Mouse (Mus musculus) E14TG2a.4 (cell line): ENCODE measurements around the gene Sh3bgrl2.

Source experiments
- H3K27me3 ChIP-seq: 2 replicates; pipeline ENCODE4 v1.6.1; 2014; ENCODE audit warnings: low read length, control low read depth; ENCODE audit not compliant: insufficient read depth
- H3K36me3 ChIP-seq: 2 replicates; pipeline ENCODE4 v1.6.1; 2014; ENCODE audit warnings: low read length, control low read depth; ENCODE audit not compliant: insufficient read depth
- H3K4me1 ChIP-seq: replicated peaks from 2 replicates; pipeline ENCODE4 v1.6.1; 2014; ENCODE audit warnings: low read depth, low read length, control low read depth
- H3K4me3 ChIP-seq: replicated peaks from 2 replicates; pipeline ENCODE4 v1.5.1; 2014; ENCODE audit warnings: mild to moderate bottlenecking, low read length
- H3K9me3 ChIP-seq: 2 replicates; pipeline ENCODE4 v1.6.1; 2014; ENCODE audit warnings: low read length, control low read depth
- CTCF ChIP-seq: conservative IDR thresholded peaks from 2 replicates; pipeline ENCODE4 v1.5.1; 2014; ENCODE audit warnings: low read length
- NANOG ChIP-seq: IDR thresholded peaks from 2 replicates; pipeline ENCODE4 v1.6.1; 2014; ENCODE audit warnings: borderline replicate concordance, low read length, mixed read lengths
- POU5F1 ChIP-seq: IDR thresholded peaks from 2 replicates; pipeline ENCODE4 v1.6.1; 2014; ENCODE audit warnings: low read length, borderline replicate concordance

Gene Sh3bgrl2

GRCm38 (mm10) chr9:83646691-83647090 is 98.6 kb downstream of the Sh3bgrl2 start:
- Histone ChIP-seq H3K27me3 (no peaks in the 10 kb centered on the region), H3K9me3 (peaks cover 9% of the 10 kb centered on the region), H3K4me1 (0 out of 2 replicates have a peak, but pooled peaks cover 10% of the 10 kb centered on the region), H3K4me3 (no peak overlapping the region), H3K36me3 (no peaks in the 10 kb centered on the region)
- TF ChIP-seq CTCF (no peak), NANOG (no peak), POU5F1 (no peak)

- H3K36me3 ChIP-seq = no peaks in the 10 kb centered on the region
- no peak overlapping the region for H3K4me3 ChIP-seq
- 0 out of 2 replicates have a peak, but pooled peaks cover 1% of the 10 kb centered on the region for H3K27me3 ChIP-seq
- peaks cover 10% of the 10 kb centered on the region; the same call in 1 of the 2 replicates for H3K4me1 ChIP-seq
- TF ChIP-seq NANOG (no peak), POU5F1 (no peak), CTCF (no peak)
- no peaks in the 10 kb centered on the region for H3K9me3 ChIP-seq
These were observed 100.0 kb downstream of the Sh3bgrl2 start for GRCm38 (mm10) chr9:83647919-83648705.

DNA sequence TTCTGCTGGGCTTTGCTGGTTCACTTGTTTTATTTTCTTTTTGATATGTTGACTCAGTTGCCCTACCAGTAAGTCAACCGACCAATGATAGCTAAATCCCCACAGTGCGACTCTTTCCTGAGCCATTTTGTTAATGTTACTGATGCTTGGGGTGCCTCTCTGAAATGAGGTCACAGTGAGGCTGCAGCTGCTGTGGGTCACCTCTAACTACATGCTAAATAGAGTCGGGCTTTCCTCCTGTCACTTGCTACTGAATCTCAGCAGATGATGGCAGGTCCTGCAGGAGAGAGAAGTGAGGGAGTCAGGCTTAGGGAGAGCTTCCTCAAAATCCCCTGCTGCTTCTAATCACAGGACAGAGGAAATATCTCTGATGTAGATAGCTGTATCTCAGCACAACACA is 100.6 kb downstream of the Sh3bgrl2 start:
- Histone ChIP-seq H3K4me1 (peaks cover 10% of the 10 kb centered on the region; the same call in 1 of the 2 replicates), H3K27me3 (0 out of 2 replicates have a peak, but pooled peaks cover 3% of the 10 kb centered on the region), H3K4me3 (no peak overlapping the region), H3K36me3 (no peaks in the 10 kb centered on the region), H3K9me3 (no peaks in the 10 kb centered on the region)
- TF ChIP-seq NANOG (no peak), POU5F1 (no peak), CTCF (no peak)

- Histone ChIP-seq H3K36me3 (no peaks in the 10 kb centered on the region), H3K9me3 (no peaks in the 10 kb centered on the region), H3K27me3 (peaks cover 8% of the 10 kb centered on the region; the same call in 1 of the 2 replicates), H3K4me1 (peaks cover 10% of the 10 kb centered on the region; the same call in 1 of the 2 replicates), H3K4me3 (0 out of 2 replicates have a peak overlapping the region, but pooled peaks have one; percentile 26)
- no peak for TF ChIP-seq POU5F1
These were observed 103.9 kb downstream of the Sh3bgrl2 start for GRCm38 (mm10) chr9:83652015-83652414.

GRCm38 (mm10) chr9:83652590-83653172 is 104.6 kb downstream of the Sh3bgrl2 start:
- Histone ChIP-seq H3K27me3 (peaks cover 8% of the 10 kb centered on the region; the same call in 1 of the 2 replicates), H3K9me3 (no peaks in the 10 kb centered on the region), H3K4me1 (peaks cover 10% of the 10 kb centered on the region; the same call in 1 of the 2 replicates), H3K4me3 (no peak overlapping the region), H3K36me3 (no peaks in the 10 kb centered on the region)
- TF ChIP-seq CTCF = peak; percentile 83
- TF ChIP-seq NANOG = no peak

DNA sequence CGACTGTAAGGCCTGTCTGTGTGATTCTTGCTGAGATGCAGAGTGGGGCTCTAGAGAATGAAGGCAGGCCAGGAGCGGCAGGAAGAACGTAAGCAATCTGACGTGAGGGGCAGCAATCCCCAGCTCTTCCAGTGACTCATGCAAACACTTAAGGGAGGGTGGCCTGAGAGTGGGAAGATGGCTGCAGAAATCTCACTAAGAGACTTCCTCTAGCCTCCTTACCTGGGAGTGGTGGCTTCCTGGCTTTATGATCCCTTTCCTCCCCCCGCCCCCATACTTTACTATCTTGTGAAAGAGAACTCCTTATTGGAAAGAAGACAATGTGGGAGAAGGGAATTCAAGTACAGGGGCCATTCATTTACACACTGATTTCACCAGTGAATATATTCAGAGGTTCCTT is 106.5 kb downstream of the Sh3bgrl2 start:
- Histone ChIP-seq H3K4me1 (peaks cover 4% of the 10 kb centered on the region; the same call in 1 of the 2 replicates), H3K27me3 (peaks cover 8% of the 10 kb centered on the region; the same call in 1 of the 2 replicates), H3K36me3 (no peaks in the 10 kb centered on the region), H3K9me3 (no peaks in the 10 kb centered on the region), H3K4me3 (no peak overlapping the region)
- TF ChIP-seq CTCF (no peak), NANOG (no peak), POU5F1 (no peak)

DNA sequence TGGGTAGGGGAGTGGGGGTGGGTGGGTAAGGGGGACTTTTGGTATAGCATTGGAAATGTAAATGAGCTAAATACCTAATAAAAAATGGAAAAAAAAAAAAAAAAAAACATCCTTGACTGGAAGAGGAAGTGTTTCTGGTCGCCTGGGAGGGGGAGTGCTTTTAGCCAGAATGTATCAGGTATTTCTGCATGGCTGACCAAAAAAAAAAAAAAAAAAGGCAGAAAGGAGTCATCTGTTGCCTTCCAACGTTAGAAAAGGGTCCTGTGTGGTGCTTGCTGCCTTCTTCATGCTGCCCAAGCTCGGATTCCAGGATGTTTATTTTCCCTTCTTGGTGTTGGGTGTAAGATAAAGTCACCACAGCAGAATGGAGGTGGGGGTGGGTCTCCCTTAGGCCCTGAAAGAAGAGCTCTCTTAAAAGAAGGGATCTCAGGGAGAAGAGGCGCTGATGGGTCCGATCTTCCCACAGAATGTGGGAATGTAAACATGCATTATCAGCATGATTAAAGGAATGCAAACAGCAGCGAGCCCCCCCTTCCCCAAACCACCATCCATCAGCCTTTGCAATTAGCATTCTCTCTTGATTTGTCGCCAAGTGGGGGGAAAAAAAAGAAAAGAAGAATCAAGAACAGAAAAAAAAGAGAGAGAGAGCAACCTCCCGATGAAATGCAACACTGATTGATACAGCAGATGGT is 109.0 kb downstream of the Sh3bgrl2 start:
- TF ChIP-seq POU5F1 (no peak), NANOG (no peak), CTCF (no peak)
- no peaks in the 10 kb centered on the region for H3K9me3 ChIP-seq
- H3K4me3 ChIP-seq = no peak overlapping the region
- no peaks in the 10 kb centered on the region for H3K36me3 ChIP-seq
- H3K4me1 ChIP-seq = peaks cover 5% of the 10 kb centered on the region
- peaks cover 8% of the 10 kb centered on the region; the same call in 1 of the 2 replicates for H3K27me3 ChIP-seq

DNA sequence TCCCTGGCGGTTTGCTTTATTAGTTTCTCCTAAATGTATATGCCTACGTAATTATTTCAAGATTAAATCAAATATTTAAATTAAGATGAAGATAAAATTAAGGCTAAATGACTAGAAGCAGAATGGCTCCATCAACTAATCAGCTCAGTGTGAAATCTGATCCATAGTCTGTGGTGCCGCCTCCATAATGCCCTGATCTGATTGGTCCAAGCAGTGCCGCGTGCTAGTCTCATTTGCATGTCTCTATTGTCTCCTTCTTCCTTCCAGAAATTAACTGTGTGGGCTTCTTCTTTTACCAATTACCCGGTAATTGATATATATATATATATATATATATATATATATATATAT is 109.5 kb downstream of the Sh3bgrl2 start:
- TF ChIP-seq POU5F1 (no peak), CTCF (no peak), NANOG (no peak)
- H3K4me3 ChIP-seq = no peak overlapping the region
- no peaks in the 10 kb centered on the region for H3K9me3 ChIP-seq
- H3K4me1 ChIP-seq = peaks cover 5% of the 10 kb centered on the region; the same call in 1 of the 2 replicates
- no peaks in the 10 kb centered on the region for H3K36me3 ChIP-seq
- H3K27me3 ChIP-seq = peaks cover 8% of the 10 kb centered on the region; the same call in 1 of the 2 replicates
